ENCODE assay signal across 8 mouse cellular contexts in the genomic region with DNA sequence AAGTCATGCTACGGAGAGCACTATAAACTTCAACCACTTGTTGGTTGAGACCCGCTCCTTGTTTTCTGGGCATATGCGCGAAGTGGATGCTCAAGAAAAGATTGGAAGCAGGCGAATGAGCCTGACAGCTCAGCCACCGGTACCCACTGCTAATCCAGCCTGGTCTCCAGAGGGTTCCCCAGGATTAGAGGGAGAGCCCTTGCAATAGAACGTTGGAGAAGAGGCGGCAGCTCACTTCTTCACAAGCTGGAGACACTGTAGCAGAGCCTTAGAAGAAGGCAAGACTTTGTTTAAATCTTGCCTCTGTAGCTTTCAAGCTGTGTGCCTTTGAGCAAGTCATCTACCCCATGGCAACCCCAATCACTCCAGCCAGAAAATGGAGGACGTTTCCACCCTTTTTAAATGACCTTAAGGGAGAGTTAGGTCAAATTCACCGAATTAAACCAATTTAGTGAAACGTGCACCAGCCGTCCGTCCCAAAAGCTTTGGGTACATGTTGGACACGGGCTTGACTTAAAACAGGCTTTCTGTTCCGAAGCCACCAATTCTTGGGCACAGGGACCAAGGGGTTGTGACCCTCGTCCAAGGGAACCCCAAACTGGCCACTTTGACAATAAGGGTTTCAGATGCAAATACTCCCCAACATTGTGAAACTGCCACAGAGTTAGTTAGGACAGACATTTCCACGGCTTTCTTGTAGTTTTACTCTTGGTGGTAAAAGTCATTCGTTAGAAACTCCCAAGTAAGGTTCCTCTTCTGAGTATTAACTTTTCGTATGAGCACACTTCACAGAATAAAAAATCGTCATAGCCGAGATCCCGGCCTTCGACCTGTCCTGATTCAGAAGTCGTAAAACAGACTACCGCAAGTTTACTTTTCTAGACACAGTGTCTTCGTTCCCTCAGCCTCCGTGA. TPM values are rescaled to one million over a fixed set of nuclear protein-coding genes. Genes with fewer than 3 reads are reported as not detected.
A peak's percentile ranks its signal among the peaks of the same experiment; 100 is the strongest.
DNase-seq lines count a peak whose midpoint lies in the region; ATAC-seq and TF ChIP-seq lines count a peak whose summit lies in the region.

No protein-coding gene starts in this region.

- H3K9me3 ChIP-seq in lung, embryonic 15.5 days, result no peaks in the 10 kb centered on the region
- H3K9me3 ChIP-seq in limb, embryonic 12.5 days, result no peaks in the 10 kb centered on the region

- H3K27me3 ChIP-seq in lung, embryonic 15.5 days, result peaks cover 15% of the 10 kb centered on the region
- H3K27me3 ChIP-seq in limb, embryonic 12.5 days, result peaks cover 17% of the 10 kb centered on the region
- no peaks in the 10 kb centered on the region for H3K27me3 ChIP-seq in small intestine, adult 2 months (ENCODE audit: control insufficient read depth, insufficient read depth, low read length)

- no peak for TF ChIP-seq CTCF in embryonic fibroblast, embryonic 13.5 days (IDR thresholded peaks at IDR 0.05; ENCODE audit: borderline replicate concordance, insufficient read depth, low read length)
- TF ChIP-seq CTCF in small intestine, adult 2 months (IDR thresholded peaks at IDR 0.05; ENCODE audit: extremely low read depth, insufficient read length, insufficient replicate concordance, low read depth, low read length), result no peak

- peak overlapping the region; percentile 88 for H3K9ac ChIP-seq in lung, embryonic 15.5 days
- peak overlapping the region; percentile 90 for H3K9ac ChIP-seq in limb, embryonic 12.5 days (replicated peaks)

- H3K4me2 ChIP-seq in lung, embryonic 15.5 days, result peak overlapping the region; percentile 86
- peak overlapping the region; percentile 85 for H3K4me2 ChIP-seq in limb, embryonic 12.5 days

- peaks cover 6% of the 10 kb centered on the region for H3K36me3 ChIP-seq in lung, embryonic 15.5 days
- H3K36me3 ChIP-seq in limb, embryonic 12.5 days, result peaks cover 8% of the 10 kb centered on the region
- peaks cover 1% of the 10 kb centered on the region for H3K36me3 ChIP-seq in small intestine, adult 2 months (ENCODE audit: control insufficient read depth, insufficient read depth, low read length)

- WGBS in lung, embryonic 15.5 days, result 4% methylated on average over 27 of the region's 27 CpGs
- WGBS in limb, embryonic 12.5 days, result 1% methylated on average over 27 of the region's 27 CpGs
- WGBS in small intestine, adult 2 months, result 6% methylated on average over 27 of the region's 27 CpGs

- peak overlapping the region; percentile 93 for H3K4me3 ChIP-seq in lung, embryonic 15.5 days
- peak overlapping the region; percentile 63 for H3K4me3 ChIP-seq in embryonic fibroblast, embryonic 13.5 days (ENCODE audit: insufficient read depth, low read length)
- peak overlapping the region; percentile 92 for H3K4me3 ChIP-seq in limb, embryonic 12.5 days (replicated peaks)
- H3K4me3 ChIP-seq in small intestine, adult 2 months (ENCODE audit: low read depth, low read length), result peak overlapping the region; percentile 100

- no peak for DNase-seq in lung, postnatal 10 days
- DNase-seq in gastrocnemius, postnatal 4 days (ENCODE audit: low spot score in 2 of 2), result no peak
- DNase-seq in left cerebral cortex, postnatal 14 days (ENCODE audit: low spot score in 2 of 2), result no peak

- ATAC-seq in lung, embryonic 15.5 days (ENCODE audit: borderline replicate concordance, extremely low read depth, low FRiP score, low TSS enrichment), result no peak
- no peak for ATAC-seq in limb, embryonic 12.5 days (ENCODE audit: insufficient number of reproducible peaks, insufficient read depth, low FRiP score, low TSS enrichment, low read depth)
- ATAC-seq in cerebellum, adult (ENCODE audit: insufficient number of reproducible peaks, low FRiP score, low TSS enrichment), result no peak

- intact Hi-C loops in left cerebral cortex, postnatal 14 days (cut with DNase I), result loop anchor here (2.0 kb wide), 1 partner anchor 38 kb away; no protein-coding TSS in a partner anchor

- H3K4me1 ChIP-seq in lung, embryonic 15.5 days, result peaks cover 51% of the 10 kb centered on the region
- H3K4me1 ChIP-seq in embryonic fibroblast, embryonic 13.5 days (ENCODE audit: control insufficient read depth, insufficient read depth, low read length), result peaks cover 6% of the 10 kb centered on the region
- peaks cover 48% of the 10 kb centered on the region for H3K4me1 ChIP-seq in limb, embryonic 12.5 days (replicated peaks)
- H3K4me1 ChIP-seq in small intestine, adult 2 months (ENCODE audit: control insufficient read depth, insufficient read depth, insufficient read length, low read length), result peaks cover 16% of the 10 kb centered on the region; the same call in 1 of the 2 replicates

- TF ChIP-seq POLR2A in embryonic fibroblast, embryonic 13.5 days (IDR thresholded peaks at IDR 0.05; ENCODE audit: low read depth, low read length), result no peak; the same call in 1 of the 2 replicates
- TF ChIP-seq POLR2A in small intestine, adult 2 months (IDR thresholded peaks at IDR 0.05; ENCODE audit: low read depth, low read length), result no peak

- peak overlapping the region; percentile 94 for H3K27ac ChIP-seq in lung, embryonic 15.5 days
- H3K27ac ChIP-seq in embryonic fibroblast, embryonic 13.5 days (ENCODE audit: insufficient read depth, low read length), result no peak overlapping the region; the same call in 1 of the 2 replicates
- H3K27ac ChIP-seq in limb, embryonic 12.5 days, result no peak overlapping the region
- H3K27ac ChIP-seq in small intestine, adult 2 months (ENCODE audit: insufficient read depth, low read depth, low read length), result peak overlapping the region; percentile 82

RNA-seq across cellular contexts. Expression of a gene that starts 2.2 kb away (rescaled TPM):
- polyA plus RNA-seq in lung, embryonic 15.5 days (2015; fragmentation: Nextera tagmentation; extraction: Ambion mirVana), result 3.2 and 3.3 TPM in 2 replicates
- polyA plus RNA-seq in embryonic fibroblast, embryonic 13.5 days (2011; ENCODE audit: insufficient read length, low read depth, missing spikeins), result 16.2 and 18.0 TPM in 2 replicates
- polyA plus RNA-seq in limb, embryonic 12.5 days (2016; fragmentation: Nextera tagmentation; extraction: Ambion mirVana), result 2.8 and 2.9 TPM in 2 replicates
- 18.4 and 38.6 TPM in 2 replicates for polyA plus RNA-seq in small intestine, adult 2 months (2012; rRNA removed)
- total RNA-seq in gastrocnemius, postnatal 4 days (2021), result 10 to 100 TPM; 30.8 to 32.1 TPM
- 10 to 100 TPM; 79.8 to 80.1 TPM for total RNA-seq in left cerebral cortex, postnatal 14 days (2021)

RNA-seq across cellular contexts. Expression of a gene that starts 24.6 kb away (rescaled TPM):
- polyA plus RNA-seq in lung, embryonic 15.5 days (2015; fragmentation: Nextera tagmentation; extraction: Ambion mirVana), result 44.1 and 45.5 TPM in 2 replicates
- polyA plus RNA-seq in embryonic fibroblast, embryonic 13.5 days (2011; ENCODE audit: insufficient read length, low read depth, missing spikeins), result 39.9 and 42.5 TPM in 2 replicates
- 10.0 and 11.3 TPM in 2 replicates for polyA plus RNA-seq in limb, embryonic 12.5 days (2016; fragmentation: Nextera tagmentation; extraction: Ambion mirVana)
- 112 and 249 TPM in 2 replicates for polyA plus RNA-seq in small intestine, adult 2 months (2012; rRNA removed)
- total RNA-seq in gastrocnemius, postnatal 4 days (2021), result 10 to 100 TPM; 65.5 to 72.0 TPM
- 10 to 100 TPM; 36.7 to 38.9 TPM for total RNA-seq in left cerebral cortex, postnatal 14 days (2021)

RNA-seq across cellular contexts. Expression of a gene that starts 31.5 kb away (rescaled TPM):
- polyA plus RNA-seq in lung, embryonic 15.5 days (2015; fragmentation: Nextera tagmentation; extraction: Ambion mirVana), result 4.3 and 4.4 TPM in 2 replicates
- 1.4 and 2.1 TPM in 2 replicates for polyA plus RNA-seq in embryonic fibroblast, embryonic 13.5 days (2011; ENCODE audit: insufficient read length, low read depth, missing spikeins)
- polyA plus RNA-seq in limb, embryonic 12.5 days (2016; fragmentation: Nextera tagmentation; extraction: Ambion mirVana), result 16.4 and 16.9 TPM in 2 replicates
- 2.1 and 3.8 TPM in 2 replicates for polyA plus RNA-seq in small intestine, adult 2 months (2012; rRNA removed)
- under 1 TPM; 0.47 to 0.76 TPM for total RNA-seq in gastrocnemius, postnatal 4 days (2021)
- 10 to 100 TPM; 34.7 to 37.7 TPM for total RNA-seq in left cerebral cortex, postnatal 14 days (2021)

RNA-seq across cellular contexts. Expression of a gene that starts 39.3 kb away (rescaled TPM):
- polyA plus RNA-seq in lung, embryonic 15.5 days (2015; fragmentation: Nextera tagmentation; extraction: Ambion mirVana), result 12.1 and 13.2 TPM in 2 replicates
- 42.3 and 54.0 TPM in 2 replicates for polyA plus RNA-seq in embryonic fibroblast, embryonic 13.5 days (2011; ENCODE audit: insufficient read length, low read depth, missing spikeins)
- 20.2 and 20.3 TPM in 2 replicates for polyA plus RNA-seq in limb, embryonic 12.5 days (2016; fragmentation: Nextera tagmentation; extraction: Ambion mirVana)
- polyA plus RNA-seq in small intestine, adult 2 months (2012; rRNA removed), result 25.9 and 77.9 TPM in 2 replicates
- total RNA-seq in gastrocnemius, postnatal 4 days (2021), result 10 to 100 TPM; 27.3 to 33.0 TPM
- 10 to 100 TPM; 31.3 to 35.8 TPM for total RNA-seq in left cerebral cortex, postnatal 14 days (2021)

RNA-seq across cellular contexts. Expression of a gene that starts 42.2 kb away (rescaled TPM):
- 465 and 505 TPM in 2 replicates for polyA plus RNA-seq in lung, embryonic 15.5 days (2015; fragmentation: Nextera tagmentation; extraction: Ambion mirVana)
- 229 and 259 TPM in 2 replicates for polyA plus RNA-seq in embryonic fibroblast, embryonic 13.5 days (2011; ENCODE audit: insufficient read length, low read depth, missing spikeins)
- 481 TPM in 2 replicates for polyA plus RNA-seq in limb, embryonic 12.5 days (2016; fragmentation: Nextera tagmentation; extraction: Ambion mirVana)
- 164 and 330 TPM in 2 replicates for polyA plus RNA-seq in small intestine, adult 2 months (2012; rRNA removed)
- total RNA-seq in gastrocnemius, postnatal 4 days (2021), result 100 to 1,000 TPM; 203 to 227 TPM
- 100 to 1,000 TPM; 133 to 136 TPM for total RNA-seq in left cerebral cortex, postnatal 14 days (2021)

Comparison
In these comparisons a context has a peak if more than half of its experiments do, and no peak if none do; other contexts are left out.
1. H3K27ac ChIP-seq: peak in lung, embryonic 15.5 days (single experiment) and small intestine, adult 2 months (single experiment); none in embryonic fibroblast, embryonic 13.5 days (single experiment) and limb, embryonic 12.5 days (single experiment).
2. Peak in every context shown above with its lines, with median percentiles within 50 percentile points of each other: H3K4me3 ChIP-seq.